Mouse (Mus musculus): ENCODE data around the gene Tnfrsf9. TPM values are rescaled to one million over a fixed set of nuclear protein-coding genes. Genes with fewer than 3 reads are reported as not detected.
"Not testable (repeated sequence)": the region's sequence is repeated elsewhere in the genome, so short reads cannot be mapped to it uniquely, and the experiment has no call there.

The Tnfrsf9 gene
- total RNA-seq (2021), result under 1 TPM in 1 of 2 experiments, not detected in 1; 0.33 TPM
- long read RNA-seq, experiment 1, result 0 reads
- long read RNA-seq, experiment 2, partial matches to known transcripts, result 0 of 1 reads
- long read RNA-seq, experiment 2, other reads (novel, unspliced or antisense), result 0 of 1 reads

- peak; percentile 91 to 93 for DNase-seq (ENCODE audit: low spot score in 2 of 2)
Measured at GRCm38 (mm10) chr4:150914290-150914733, at the start of gene Tnfrsf9, which contains the start of gene Park7. Gene Tnfrsf9, plus strand, starts transcription at chr4:150914562. Gene Park7, minus strand, starts transcription at chr4:150914437.

GRCm38 (mm10) chr4:150865371-150865770, 49.0 kb upstream of the Tnfrsf9 start:
- DNase-seq (ENCODE audit: low spot score in 2 of 2), result no peak

GRCm38 (mm10) chr4:150866069-150866468, 48.3 kb upstream of the Tnfrsf9 start:
- no peak for DNase-seq (ENCODE audit: low spot score in 2 of 2)

- DNase-seq (ENCODE audit: low spot score in 2 of 2), result no peak
Measured at GRCm38 (mm10) chr4:150866494-150866893, 47.9 kb upstream of the Tnfrsf9 start.

GRCm38 (mm10) chr4:150868161-150868560, 46.2 kb upstream of the Tnfrsf9 start:
- no peak for DNase-seq (ENCODE audit: low spot score in 2 of 2)

- no peak for DNase-seq (ENCODE audit: low spot score in 2 of 2)
Measured at GRCm38 (mm10) chr4:150868859-150869258, 45.5 kb upstream of the Tnfrsf9 start.

GRCm38 (mm10) chr4:150869276-150870197, 44.8 kb upstream of the Tnfrsf9 start:
- peak; percentile 44 to 47 for DNase-seq (ENCODE audit: low spot score in 2 of 2)

- peak in 1 of 2 experiments; percentile 15 for DNase-seq (ENCODE audit: low spot score in 2 of 2)
Measured at GRCm38 (mm10) chr4:150870963-150871391, 43.4 kb upstream of the Tnfrsf9 start.

GRCm38 (mm10) chr4:150871392-150872138, 42.8 kb upstream of the Tnfrsf9 start:
- DNase-seq (ENCODE audit: low spot score in 2 of 2), result peak; percentile 51 to 52

GRCm38 (mm10) chr4:150872139-150872651, 42.2 kb upstream of the Tnfrsf9 start:
- peak; percentile 36 to 39 for DNase-seq (ENCODE audit: low spot score in 2 of 2)

- no peak for DNase-seq (ENCODE audit: low spot score in 2 of 2)
Measured at GRCm38 (mm10) chr4:150872681-150873080, 41.7 kb upstream of the Tnfrsf9 start.

- DNase-seq (ENCODE audit: low spot score in 2 of 2), result not testable (repeated sequence)
Measured at GRCm38 (mm10) chr4:150874416-150874815, 39.9 kb upstream of the Tnfrsf9 start.

- DNase-seq (ENCODE audit: low spot score in 2 of 2), result no peak
Measured at GRCm38 (mm10) chr4:150875393-150875792, 39.0 kb upstream of the Tnfrsf9 start.

- no peak for DNase-seq (ENCODE audit: low spot score in 2 of 2)
Measured at GRCm38 (mm10) chr4:150879631-150880030, 34.7 kb upstream of the Tnfrsf9 start.

- no peak for DNase-seq (ENCODE audit: low spot score in 2 of 2)
Measured at GRCm38 (mm10) chr4:150880364-150880763, 34.0 kb upstream of the Tnfrsf9 start.

- DNase-seq (ENCODE audit: low spot score in 2 of 2), result no peak
Measured at GRCm38 (mm10) chr4:150882632-150883031, 31.7 kb upstream of the Tnfrsf9 start.

- DNase-seq (ENCODE audit: low spot score in 2 of 2), result no peak
Measured at GRCm38 (mm10) chr4:150887903-150888302, 26.5 kb upstream of the Tnfrsf9 start.

- DNase-seq (ENCODE audit: low spot score in 2 of 2), result no peak
Measured at GRCm38 (mm10) chr4:150888492-150888891, 25.9 kb upstream of the Tnfrsf9 start.

GRCm38 (mm10) chr4:150889273-150889954, 24.9 kb upstream of the Tnfrsf9 start:
- DNase-seq (ENCODE audit: low spot score in 2 of 2), result no peak

- no peak for DNase-seq (ENCODE audit: low spot score in 2 of 2)
Measured at GRCm38 (mm10) chr4:150889955-150890315, 24.4 kb upstream of the Tnfrsf9 start.

- DNase-seq (ENCODE audit: low spot score in 2 of 2), result no peak
Measured at GRCm38 (mm10) chr4:150891308-150891707, 23.1 kb upstream of the Tnfrsf9 start.

Measured in adrenal gland, adult 18-20 months (tissue).